Mouse (Mus musculus): Measurements from ENCODE around the gene Fgf23. TPM values are rescaled to one million over a fixed set of nuclear protein-coding genes. Genes with fewer than 3 reads are reported as not detected.
A peak's percentile ranks its signal among the peaks of the same experiment; 100 is the strongest.

Fgf23 gene
- polyA plus RNA-seq, 1 experiment from 2014 or later: not detected

DNA sequence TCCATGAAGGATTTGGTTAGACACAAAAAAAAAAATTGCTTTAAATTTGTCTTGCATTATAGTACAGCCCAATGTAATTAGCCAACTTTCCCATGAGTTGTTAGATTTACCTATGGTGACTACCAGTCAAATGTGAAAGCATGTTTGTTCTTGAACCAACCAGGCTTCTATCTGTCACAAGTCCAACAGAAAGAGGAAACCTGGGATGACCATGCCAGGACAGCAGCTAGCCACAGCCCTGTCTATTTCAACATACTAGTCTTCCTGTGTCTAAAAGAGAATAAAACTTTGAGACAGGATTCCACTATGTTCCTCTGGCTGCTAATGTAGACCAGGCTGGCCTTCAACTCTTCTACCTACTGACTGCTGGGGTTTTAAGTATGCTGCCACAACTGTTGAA, 34.7 kb downstream of the Fgf23 start:
- no peak for ATAC-seq
- no peak overlapping the region for H3K4me2 ChIP-seq (ENCODE audit: low read depth, low read length)
- TF ChIP-seq CTCF (IDR thresholded peaks at IDR 0.05; ENCODE audit: low read depth) (no peak), EP300 (IDR thresholded peaks at IDR 0.05; ENCODE audit: low read depth) (no peak)
- H3K4me3 ChIP-seq (ENCODE audit: low read depth, low read length): no peak overlapping the region
- H3K36me3 ChIP-seq (replicated peaks; ENCODE audit: insufficient read depth, low read length): no peaks in the 10 kb centered on the region
- no peaks in the 10 kb centered on the region for H3K27me3 ChIP-seq (ENCODE audit: insufficient read depth, low read length)
- no peak overlapping the region for H3K9ac ChIP-seq (replicated peaks)
- DNase-seq: no peak
- H3K27ac ChIP-seq (ENCODE audit: low read depth): no peak overlapping the region
- H3K4me1 ChIP-seq (ENCODE audit: insufficient read depth): peaks cover 6% of the 10 kb centered on the region; the same call in 1 of the 2 replicates
- H3K9me3 ChIP-seq (ENCODE audit: low read length): no peaks in the 10 kb centered on the region

GRCm38 (mm10) chr6:127108368-127109060, 35.8 kb downstream of the Fgf23 start:
- 27% methylated on average over 20 of the region's 20 CpGs for WGBS (ENCODE audit: insufficient replicate concordance)
- Histone ChIP-seq H3K4me1 (ENCODE audit: insufficient read depth) (peaks cover 6% of the 10 kb centered on the region; the same call in 1 of the 2 replicates), H3K4me2 (ENCODE audit: low read depth, low read length) (peak overlapping the region; percentile 77), H3K9me3 (ENCODE audit: low read length) (no peaks in the 10 kb centered on the region), H3K4me3 (ENCODE audit: low read depth, low read length) (peak overlapping the region; percentile 59), H3K27me3 (ENCODE audit: insufficient read depth, low read length) (no peaks in the 10 kb centered on the region), H3K27ac (ENCODE audit: low read depth) (no peak overlapping the region), H3K36me3 (replicated peaks; ENCODE audit: insufficient read depth, low read length) (no peaks in the 10 kb centered on the region), H3K9ac (replicated peaks) (peak overlapping the region; percentile 58)
- DNase-seq (no peak), ATAC-seq (no peak)
- no peak for TF ChIP-seq CTCF (IDR thresholded peaks at IDR 0.05; ENCODE audit: low read depth)
- no peak for TF ChIP-seq EP300 (IDR thresholded peaks at IDR 0.05; ENCODE audit: low read depth)

DNA sequence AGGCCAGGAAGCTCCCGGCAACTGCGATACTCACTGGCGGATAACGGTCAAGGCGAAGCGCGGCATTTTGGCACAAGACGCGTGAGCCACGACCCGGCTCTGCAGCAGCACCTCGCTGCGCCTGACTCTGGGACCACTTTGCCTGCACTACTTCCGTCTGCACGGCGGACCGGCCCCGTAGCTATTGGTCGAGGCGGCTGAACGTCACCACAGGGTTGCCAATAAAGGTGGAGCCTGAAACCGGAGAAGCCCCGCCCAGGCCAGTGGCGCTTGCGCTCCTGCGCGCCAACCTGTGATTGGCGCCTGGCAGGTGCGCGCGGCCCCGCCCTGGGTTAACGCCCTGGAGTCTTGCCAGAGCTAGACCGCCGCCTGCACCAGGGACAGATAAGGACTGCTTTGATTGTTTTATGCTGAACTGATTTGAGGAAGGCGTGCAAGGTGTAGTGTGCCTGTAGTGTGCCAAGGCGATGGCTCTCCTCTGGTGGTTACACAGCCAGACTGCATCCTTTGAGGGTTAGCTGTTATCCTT, 36.8 kb downstream of the Fgf23 start, which contains the start of gene Tigar:
Gene Tigar (minus strand): TSS at position 156 of the 529 bp plus-strand sequence.
- TF ChIP-seq EP300 (IDR thresholded peaks at IDR 0.05; ENCODE audit: low read depth) (no peak), CTCF (IDR thresholded peaks at IDR 0.05; ENCODE audit: low read depth) (no peak)
- ATAC-seq (peak; percentile 100), DNase-seq (peak; percentile 93)
- Histone ChIP-seq H3K9ac (replicated peaks) (peak within 1 kb of the TSS; percentile 58), H3K4me1 (ENCODE audit: insufficient read depth) (peaks cover 6% of the 10 kb centered on the region; the same call in 1 of the 2 replicates), H3K4me3 (ENCODE audit: low read depth, low read length) (peak within 1 kb of the TSS; percentile 59), H3K36me3 (replicated peaks; ENCODE audit: insufficient read depth, low read length) (no peaks in the 10 kb centered on the region), H3K27ac (ENCODE audit: low read depth) (no peak within 1 kb of the TSS), H3K9me3 (ENCODE audit: low read length) (no peaks in the 10 kb centered on the region), H3K27me3 (ENCODE audit: insufficient read depth, low read length) (no peaks in the 10 kb centered on the region), H3K4me2 (ENCODE audit: low read depth, low read length) (peak within 1 kb of the TSS; percentile 77)
- under 1% methylated on average over 37 of the region's 37 CpGs for WGBS (ENCODE audit: insufficient replicate concordance)

GRCm38 (mm10) chr6:127114753-127115456, 42.2 kb downstream of the Fgf23 start:
- Histone ChIP-seq H3K27me3 (ENCODE audit: insufficient read depth, low read length) (no peaks in the 10 kb centered on the region), H3K4me1 (ENCODE audit: insufficient read depth) (no peaks in the 10 kb centered on the region)
- no peak for ATAC-seq

DNA sequence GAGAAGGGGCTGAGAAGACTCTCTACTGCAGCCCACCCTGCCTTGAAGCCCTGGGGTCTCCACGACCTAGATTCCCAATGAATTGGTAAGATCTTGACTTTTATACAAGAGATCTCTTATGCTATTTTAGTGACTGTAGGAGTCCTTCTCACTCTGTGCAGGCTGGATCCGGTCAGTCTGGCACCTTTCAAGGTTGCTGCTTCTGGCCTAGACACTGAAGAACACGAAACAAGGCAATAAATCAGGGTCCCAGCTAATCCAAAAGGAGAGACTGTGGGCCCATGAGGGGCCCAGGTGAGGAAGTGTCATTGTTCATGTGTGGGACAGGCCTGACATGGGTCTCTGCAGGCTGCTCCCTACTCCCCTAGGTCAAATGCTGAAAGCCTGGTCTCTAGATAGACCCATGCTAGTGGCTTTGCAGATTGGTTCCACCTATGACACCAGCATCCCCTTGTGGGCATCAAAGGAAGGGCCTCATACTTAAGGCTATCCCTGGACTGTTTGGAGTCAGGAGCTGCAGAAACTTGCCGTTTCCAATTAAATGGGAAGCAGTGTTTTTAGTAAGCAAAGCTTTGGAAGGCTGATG, 49.6 kb downstream of the Fgf23 start:
- no peaks in the 10 kb centered on the region for H3K4me1 ChIP-seq (ENCODE audit: insufficient read depth)
- no peak for ATAC-seq
- H3K9ac ChIP-seq (replicated peaks): no peak overlapping the region
- peaks cover under 1% of the 10 kb centered on the region; the same call in 1 of the 2 replicates for H3K36me3 ChIP-seq (replicated peaks; ENCODE audit: insufficient read depth, low read length)
- no peak overlapping the region for H3K4me3 ChIP-seq (ENCODE audit: low read depth, low read length)
- no peaks in the 10 kb centered on the region for H3K27me3 ChIP-seq (ENCODE audit: insufficient read depth, low read length)
- TF ChIP-seq EP300 (IDR thresholded peaks at IDR 0.05; ENCODE audit: low read depth) (no peak), CTCF (IDR thresholded peaks at IDR 0.05; ENCODE audit: low read depth) (peak; percentile 74)
- no peak overlapping the region for H3K4me2 ChIP-seq (ENCODE audit: low read depth, low read length)
- 64% methylated on average over 4 of the region's 4 CpGs for WGBS (ENCODE audit: insufficient replicate concordance)
- no peaks in the 10 kb centered on the region for H3K9me3 ChIP-seq (ENCODE audit: low read length)
- DNase-seq: no peak
- no peak overlapping the region for H3K27ac ChIP-seq (ENCODE audit: low read depth)

More at GRCm38 (mm10) chr6:127114753-127115456, 42.2 kb downstream of the Fgf23 start:
- Histone ChIP-seq H3K4me3 (ENCODE audit: low read depth, low read length) (no peak overlapping the region), H3K9ac (replicated peaks) (no peak overlapping the region), H3K27ac (ENCODE audit: low read depth) (no peak overlapping the region), H3K4me2 (ENCODE audit: low read depth, low read length) (no peak overlapping the region), H3K36me3 (replicated peaks; ENCODE audit: insufficient read depth, low read length) (no peaks in the 10 kb centered on the region), H3K9me3 (ENCODE audit: low read length) (no peaks in the 10 kb centered on the region)
- TF ChIP-seq CTCF (IDR thresholded peaks at IDR 0.05; ENCODE audit: low read depth) (no peak), EP300 (IDR thresholded peaks at IDR 0.05; ENCODE audit: low read depth) (no peak)
- no peak for DNase-seq
- WGBS (ENCODE audit: insufficient replicate concordance): 75% methylated on average over 23 of the region's 23 CpGs

- Histone ChIP-seq H3K4me2 (ENCODE audit: low read depth, low read length) (no peak overlapping the region), H3K9me3 (ENCODE audit: low read length) (no peaks in the 10 kb centered on the region), H3K27ac (ENCODE audit: low read depth) (no peak overlapping the region), H3K9ac (replicated peaks) (no peak overlapping the region), H3K4me1 (ENCODE audit: insufficient read depth) (no peaks in the 10 kb centered on the region), H3K27me3 (ENCODE audit: insufficient read depth, low read length) (no peaks in the 10 kb centered on the region), H3K4me3 (ENCODE audit: low read depth, low read length) (no peak overlapping the region), H3K36me3 (replicated peaks; ENCODE audit: insufficient read depth, low read length) (peaks cover 3% of the 10 kb centered on the region; the same call in 1 of the 2 replicates)
- 70% methylated on average over 5 of the region's 5 CpGs for WGBS (ENCODE audit: insufficient replicate concordance)
- ATAC-seq (no peak), DNase-seq (no peak)
- TF ChIP-seq CTCF (IDR thresholded peaks at IDR 0.05; ENCODE audit: low read depth) (no peak), EP300 (IDR thresholded peaks at IDR 0.05; ENCODE audit: low read depth) (no peak)
Measured at GRCm38 (mm10) chr6:127122996-127123395, 50.3 kb downstream of the Fgf23 start.
